Comparison of ENCODE assay signal across 15 mouse cellular contexts in genomic region chr12:107997241-107997640, GRCm38 (mm10). TPM values are rescaled to one million over a fixed set of nuclear protein-coding genes. Genes with fewer than 3 reads are reported as not detected.
DNase-seq lines count a peak whose midpoint lies in the region; ATAC-seq and TF ChIP-seq lines count a peak whose summit lies in the region.
"Had no signal": no experiment of that assay in that cellular context is flagged by ENCODE, and none has a peak within 500 bp of the region (broad histone marks: within the 10 kb centered on the region; RNA-seq: fewer than 3 reads in every experiment).

No protein-coding gene starts in this region.

- peaks cover 43% of the 10 kb centered on the region for H3K27me3 ChIP-seq in limb, embryonic 12.5 days
- H3K27me3 ChIP-seq in limb, embryonic 10.5 days (ENCODE audit: low read depth, poor library complexity, severe bottlenecking), result peaks cover 39% of the 10 kb centered on the region
- no peaks in the 10 kb centered on the region for H3K27me3 ChIP-seq in embryonic facial prominence, embryonic 15.5 days
- no peaks in the 10 kb centered on the region for H3K27me3 ChIP-seq in hindbrain, embryonic 15.5 days
- 0 out of 2 replicates have a peak, but pooled peaks cover 3% of the 10 kb centered on the region for H3K27me3 ChIP-seq in midbrain, postnatal 0 days (ENCODE audit: insufficient read depth, low read length)

- no peaks in the 10 kb centered on the region for H3K9me3 ChIP-seq in limb, embryonic 12.5 days
- H3K9me3 ChIP-seq in limb, embryonic 10.5 days (replicated peaks), result no peaks in the 10 kb centered on the region
- H3K9me3 ChIP-seq in embryonic facial prominence, embryonic 15.5 days (replicated peaks), result no peaks in the 10 kb centered on the region
- no peaks in the 10 kb centered on the region for H3K9me3 ChIP-seq in hindbrain, embryonic 15.5 days
- no peaks in the 10 kb centered on the region for H3K9me3 ChIP-seq in midbrain, postnatal 0 days (ENCODE audit: low read length)

- no peak for ATAC-seq in limb, embryonic 12.5 days (ENCODE audit: insufficient number of reproducible peaks, insufficient read depth, low FRiP score, low TSS enrichment, low read depth)
- no peak for ATAC-seq in embryonic facial prominence, embryonic 15.5 days (ENCODE audit: insufficient number of reproducible peaks, low FRiP score, low TSS enrichment, low read depth)
- ATAC-seq in hindbrain, embryonic 15.5 days (ENCODE audit: low FRiP score, low read depth), result no peak
- ATAC-seq in midbrain, postnatal 0 days (ENCODE audit: low FRiP score), result no peak

- peaks cover 73% of the 10 kb centered on the region for H3K4me1 ChIP-seq in limb, embryonic 12.5 days (replicated peaks)
- H3K4me1 ChIP-seq in limb, embryonic 10.5 days, result peaks cover 84% of the 10 kb centered on the region
- H3K4me1 ChIP-seq in embryonic facial prominence, embryonic 15.5 days, result peaks cover 80% of the 10 kb centered on the region
- peaks cover 52% of the 10 kb centered on the region for H3K4me1 ChIP-seq in hindbrain, embryonic 15.5 days (replicated peaks)
- H3K4me1 ChIP-seq in midbrain, postnatal 0 days (ENCODE audit: insufficient read depth, low read length), result peaks cover 6% of the 10 kb centered on the region; the same call in 1 of the 2 replicates

- H3K4me3 ChIP-seq in limb, embryonic 12.5 days (replicated peaks), result no peak overlapping the region
- H3K4me3 ChIP-seq in limb, embryonic 10.5 days, result no peak overlapping the region
- H3K4me3 ChIP-seq in embryonic facial prominence, embryonic 15.5 days (replicated peaks), result no peak overlapping the region; the same call in 1 of the 2 replicates
- H3K4me3 ChIP-seq in hindbrain, embryonic 15.5 days, result 0 out of 2 replicates have a peak overlapping the region, but pooled peaks have one; percentile 86
- peak overlapping the region; percentile 81; the same call in 1 of the 2 replicates for H3K4me3 ChIP-seq in midbrain, postnatal 0 days (ENCODE audit: low read depth, low read length)
- H3K4me3 ChIP-seq: erythroblast, embryonic 14.5 days had no signal

- TF ChIP-seq CTCF in midbrain, postnatal 0 days (IDR thresholded peaks at IDR 0.05), result no peak

- 31% methylated on average over 3 of the region's 3 CpGs for WGBS in limb, embryonic 12.5 days
- WGBS in limb, embryonic 10.5 days, result 43% methylated on average over 3 of the region's 3 CpGs
- 24% methylated on average over 3 of the region's 3 CpGs for WGBS in embryonic facial prominence, embryonic 15.5 days
- 26% methylated on average over 3 of the region's 3 CpGs for WGBS in hindbrain, embryonic 15.5 days
- WGBS in midbrain, postnatal 0 days, result 30% methylated on average over 3 of the region's 3 CpGs

- H3K4me2 ChIP-seq in limb, embryonic 12.5 days, result peak overlapping the region; percentile 9; the same call in 1 of the 2 replicates
- peak overlapping the region; percentile 92; the same call in 1 of the 2 replicates for H3K4me2 ChIP-seq in embryonic facial prominence, embryonic 15.5 days (replicated peaks)
- peak overlapping the region; percentile 98 for H3K4me2 ChIP-seq in hindbrain, embryonic 15.5 days
- H3K4me2 ChIP-seq in midbrain, postnatal 0 days (ENCODE audit: low read depth, low read length, poor library complexity, severe bottlenecking), result peak overlapping the region; percentile 95

- H3K9ac ChIP-seq in limb, embryonic 12.5 days (replicated peaks), result no peak overlapping the region
- H3K9ac ChIP-seq in embryonic facial prominence, embryonic 15.5 days, result peak overlapping the region; percentile 21; the same call in 1 of the 2 replicates
- no peak overlapping the region for H3K9ac ChIP-seq in hindbrain, embryonic 15.5 days
- H3K9ac ChIP-seq in midbrain, postnatal 0 days (replicated peaks; ENCODE audit: low read length, poor library complexity, severe bottlenecking), result 0 out of 2 replicates have a peak overlapping the region, but pooled peaks have one; percentile 33
- H3K9ac ChIP-seq: liver, embryonic 14.5 days had no signal

- intact Hi-C loops in left cerebral cortex, postnatal 4 days (cut with DNase I), result loop anchor here (10.0 kb wide), 1 partner anchor 1622 kb away; no protein-coding TSS in a partner anchor

- H3K36me3 ChIP-seq in limb, embryonic 12.5 days, result no peaks in the 10 kb centered on the region
- H3K36me3 ChIP-seq in limb, embryonic 10.5 days, result no peaks in the 10 kb centered on the region
- no peaks in the 10 kb centered on the region for H3K36me3 ChIP-seq in embryonic facial prominence, embryonic 15.5 days
- H3K36me3 ChIP-seq in hindbrain, embryonic 15.5 days, result no peaks in the 10 kb centered on the region
- no peaks in the 10 kb centered on the region for H3K36me3 ChIP-seq in midbrain, postnatal 0 days (ENCODE audit: insufficient read depth, low read length)

- DNase-seq in limb, embryonic 10.5 days (ENCODE audit: low spot score), result no peak
- no peak for DNase-seq in midbrain, postnatal 0 days (ENCODE audit: low spot score)
- DNase-seq in cerebellum, postnatal 36 days, result no peak
- DNase-seq in yolk sac, embryonic 10.5 days (ENCODE audit: low spot score), result no peak
- no peak for DNase-seq in left cerebral cortex, postnatal 4 days
- DNase-seq: adrenal gland, adult 2 months; cerebellum, postnatal 14 days; kidney, postnatal 14 days; lung, postnatal 36 days had no signal

- H3K27ac ChIP-seq in limb, embryonic 12.5 days, result no peak overlapping the region
- H3K27ac ChIP-seq in limb, embryonic 10.5 days, result no peak overlapping the region
- H3K27ac ChIP-seq in embryonic facial prominence, embryonic 15.5 days (replicated peaks), result no peak overlapping the region; the same call in 1 of the 2 replicates
- 0 out of 2 replicates have a peak overlapping the region, but pooled peaks have one; percentile 3 for H3K27ac ChIP-seq in hindbrain, embryonic 15.5 days (replicated peaks)
- peak overlapping the region; percentile 27; the same call in 1 of the 2 replicates for H3K27ac ChIP-seq in midbrain, postnatal 0 days (ENCODE audit: low read depth, low read length)
- H3K27ac ChIP-seq: liver, embryonic 14.5 days had no signal

RNA-seq across cellular contexts. Expression of gene Bcl11b, which starts 6.2 kb away (rescaled TPM):
- 19.6 and 19.9 TPM in 2 replicates for polyA plus RNA-seq in limb, embryonic 12.5 days (2016; fragmentation: Nextera tagmentation; extraction: Ambion mirVana)
- 5.4 and 7.8 TPM in 2 replicates for polyA plus RNA-seq in limb, embryonic 10.5 days (2016; fragmentation: Nextera tagmentation; extraction: Ambion mirVana)
- polyA plus RNA-seq in embryonic facial prominence, embryonic 15.5 days (2015; fragmentation: Nextera tagmentation; extraction: Ambion mirVana), result 27.0 and 28.8 TPM in 2 replicates
- polyA plus RNA-seq in hindbrain, embryonic 15.5 days (2015; fragmentation: Nextera tagmentation; extraction: Ambion mirVana), result 20.5 and 24.4 TPM in 2 replicates
- total RNA-seq in midbrain, postnatal 0 days (2014; rRNA removed), result 55.2 and 56.8 TPM in 2 replicates
- polyA plus RNA-seq in midbrain, postnatal 0 days (2015; fragmentation: Nextera tagmentation; extraction: Ambion mirVana), result 18.9 and 19.0 TPM in 2 replicates
- total RNA-seq in left cerebral cortex, postnatal 4 days (2021), result 100 to 1,000 TPM; 125 to 127 TPM
- total RNA-seq: gastrocnemius, adult 18-20 months had no signal
- polyA plus RNA-seq: erythroblast, embryonic 14.5 days had no signal

Comparison
In these comparisons a context has a peak if more than half of its experiments do, and no peak if none do; other contexts are left out.
1. H3K27ac ChIP-seq: peak in hindbrain, embryonic 15.5 days (single experiment) and midbrain, postnatal 0 days (single experiment); none in limb, embryonic 12.5 days (single experiment), limb, embryonic 10.5 days (single experiment) and embryonic facial prominence, embryonic 15.5 days (single experiment).
2. H3K4me2 ChIP-seq: peak in every context shown above with its lines; median percentile 98 in hindbrain, embryonic 15.5 days; 95 in midbrain, postnatal 0 days; 92 in embryonic facial prominence, embryonic 15.5 days; 9 in limb, embryonic 12.5 days.
3. H3K4me3 ChIP-seq: peak in hindbrain, embryonic 15.5 days (single experiment) and midbrain, postnatal 0 days (single experiment); none in limb, embryonic 12.5 days (single experiment), limb, embryonic 10.5 days (single experiment) and embryonic facial prominence, embryonic 15.5 days (single experiment).
4. H3K9ac ChIP-seq: peak in embryonic facial prominence, embryonic 15.5 days (single experiment) and midbrain, postnatal 0 days (single experiment); none in limb, embryonic 12.5 days (single experiment) and hindbrain, embryonic 15.5 days (single experiment).